Mouse (Mus musculus): ENCODE data around the gene Galnt3. TPM values are rescaled to one million over a fixed set of nuclear protein-coding genes. Genes with fewer than 3 reads are reported as not detected.

Gene Galnt3
- polyA plus RNA-seq, 1 experiment from 2014 or later = 3.9 TPM

- H3K9ac ChIP-seq (replicated peaks; ENCODE audit: low read length) = no peak overlapping the region
- no peak overlapping the region for H3K4me2 ChIP-seq (ENCODE audit: low read depth, low read length)
- DNase-seq (ENCODE audit: low spot score) (no peak), ATAC-seq (replicated peaks; ENCODE audit: insufficient number of reproducible peaks, low FRiP score, low TSS enrichment, low read depth) (no peak)
- no peaks in the 10 kb centered on the region for H3K36me3 ChIP-seq (replicated peaks; ENCODE audit: control insufficient read depth, insufficient read depth, low read depth, low read length)
- no peak overlapping the region for H3K27ac ChIP-seq (replicated peaks; ENCODE audit: low read depth, low read length)
- no peaks in the 10 kb centered on the region for H3K4me1 ChIP-seq (ENCODE audit: control insufficient read depth, insufficient read depth, low read length)
- 80% methylated on average over 10 of the region's 10 CpGs for WGBS
- H3K27me3 ChIP-seq (ENCODE audit: control insufficient read depth, insufficient read depth, low read length) = no peaks in the 10 kb centered on the region
- H3K4me3 ChIP-seq (ENCODE audit: low read depth, low read length) = no peak overlapping the region
- H3K9me3 ChIP-seq (replicated peaks; ENCODE audit: control insufficient read depth, low read length) = no peaks in the 10 kb centered on the region
Observed at GRCm38 (mm10) chr2:66148654-66149230, 23.9 kb upstream of the Galnt3 start.

GRCm38 (mm10) chr2:66146473-66146872 lies 21.7 kb upstream of the Galnt3 start:
- Histone ChIP-seq H3K9me3 (replicated peaks; ENCODE audit: control insufficient read depth, low read length) (no peaks in the 10 kb centered on the region), H3K4me2 (ENCODE audit: low read depth, low read length) (no peak overlapping the region), H3K4me1 (ENCODE audit: control insufficient read depth, insufficient read depth, low read length) (no peaks in the 10 kb centered on the region), H3K9ac (replicated peaks; ENCODE audit: low read length) (no peak overlapping the region), H3K27ac (replicated peaks; ENCODE audit: low read depth, low read length) (no peak overlapping the region), H3K36me3 (replicated peaks; ENCODE audit: control insufficient read depth, insufficient read depth, low read depth, low read length) (no peaks in the 10 kb centered on the region), H3K27me3 (ENCODE audit: control insufficient read depth, insufficient read depth, low read length) (no peaks in the 10 kb centered on the region), H3K4me3 (ENCODE audit: low read depth, low read length) (no peak overlapping the region)
- ATAC-seq (replicated peaks; ENCODE audit: insufficient number of reproducible peaks, low FRiP score, low TSS enrichment, low read depth) = no peak
- DNase-seq (ENCODE audit: low spot score) = no peak
- WGBS = 31% methylated on average over 4 of the region's 4 CpGs

DNA sequence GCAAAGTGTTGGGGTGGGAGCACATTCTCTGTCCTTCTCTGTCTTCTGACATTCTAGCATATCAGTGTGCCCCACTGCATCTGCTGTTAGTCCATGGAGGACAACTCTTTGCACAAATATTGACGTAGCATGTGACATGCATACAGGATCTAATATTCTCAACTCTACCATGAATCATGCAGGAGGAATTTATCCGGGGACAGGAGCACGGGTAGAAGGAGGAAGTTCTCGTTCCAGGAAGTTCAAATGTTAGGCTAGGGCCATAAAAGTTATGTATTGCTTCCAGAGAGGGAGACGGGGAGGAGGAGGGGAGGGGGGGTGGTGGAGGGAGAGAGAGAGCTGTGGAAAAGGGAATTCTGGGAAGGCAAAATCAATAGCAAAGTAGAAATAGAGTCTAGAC lies 20.0 kb upstream of the Galnt3 start:
- H3K36me3 ChIP-seq (replicated peaks; ENCODE audit: control insufficient read depth, insufficient read depth, low read depth, low read length) = no peaks in the 10 kb centered on the region
- H3K4me3 ChIP-seq (ENCODE audit: low read depth, low read length) = no peak overlapping the region
- ATAC-seq (replicated peaks; ENCODE audit: insufficient number of reproducible peaks, low FRiP score, low TSS enrichment, low read depth) (no peak), DNase-seq (ENCODE audit: low spot score) (no peak)
- H3K9me3 ChIP-seq (replicated peaks; ENCODE audit: control insufficient read depth, low read length) = no peaks in the 10 kb centered on the region
- no peak overlapping the region for H3K9ac ChIP-seq (replicated peaks; ENCODE audit: low read length)
- no peak overlapping the region for H3K4me2 ChIP-seq (ENCODE audit: low read depth, low read length)
- 53% methylated on average over 5 of the region's 5 CpGs for WGBS
- no peak overlapping the region for H3K27ac ChIP-seq (replicated peaks; ENCODE audit: low read depth, low read length)
- no peaks in the 10 kb centered on the region for H3K4me1 ChIP-seq (ENCODE audit: control insufficient read depth, insufficient read depth, low read length)
- no peaks in the 10 kb centered on the region for H3K27me3 ChIP-seq (ENCODE audit: control insufficient read depth, insufficient read depth, low read length)

DNA sequence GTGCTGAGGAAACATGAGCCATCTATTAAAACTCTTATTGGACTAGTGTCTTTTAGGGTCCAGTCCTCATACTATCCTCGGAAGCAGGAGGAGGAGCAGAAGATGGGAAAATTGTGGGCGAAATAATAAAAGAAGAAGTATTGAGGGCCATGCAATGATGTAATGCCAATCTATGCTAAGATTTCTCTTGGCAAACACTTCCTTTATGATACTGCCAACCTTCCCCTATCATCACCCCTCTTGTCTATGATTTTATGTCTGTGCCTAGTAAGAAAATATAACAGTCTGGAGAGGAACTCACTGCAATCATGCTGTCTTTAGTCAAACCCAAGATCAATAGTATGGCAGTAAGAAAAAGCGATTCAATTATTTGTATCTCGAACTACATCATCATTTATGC lies 18.5 kb upstream of the Galnt3 start:
- no peaks in the 10 kb centered on the region for H3K27me3 ChIP-seq (ENCODE audit: control insufficient read depth, insufficient read depth, low read length)
- H3K36me3 ChIP-seq (replicated peaks; ENCODE audit: control insufficient read depth, insufficient read depth, low read depth, low read length) = no peaks in the 10 kb centered on the region
- no peak overlapping the region for H3K4me2 ChIP-seq (ENCODE audit: low read depth, low read length)
- 89% methylated on average over 4 of the region's 4 CpGs for WGBS
- no peaks in the 10 kb centered on the region for H3K9me3 ChIP-seq (replicated peaks; ENCODE audit: control insufficient read depth, low read length)
- H3K27ac ChIP-seq (replicated peaks; ENCODE audit: low read depth, low read length) = no peak overlapping the region
- H3K9ac ChIP-seq (replicated peaks; ENCODE audit: low read length) = no peak overlapping the region
- ATAC-seq (replicated peaks; ENCODE audit: insufficient number of reproducible peaks, low FRiP score, low TSS enrichment, low read depth) = no peak
- no peaks in the 10 kb centered on the region for H3K4me1 ChIP-seq (ENCODE audit: control insufficient read depth, insufficient read depth, low read length)
- no peak for DNase-seq (ENCODE audit: low spot score)
- no peak overlapping the region for H3K4me3 ChIP-seq (ENCODE audit: low read depth, low read length)

DNA sequence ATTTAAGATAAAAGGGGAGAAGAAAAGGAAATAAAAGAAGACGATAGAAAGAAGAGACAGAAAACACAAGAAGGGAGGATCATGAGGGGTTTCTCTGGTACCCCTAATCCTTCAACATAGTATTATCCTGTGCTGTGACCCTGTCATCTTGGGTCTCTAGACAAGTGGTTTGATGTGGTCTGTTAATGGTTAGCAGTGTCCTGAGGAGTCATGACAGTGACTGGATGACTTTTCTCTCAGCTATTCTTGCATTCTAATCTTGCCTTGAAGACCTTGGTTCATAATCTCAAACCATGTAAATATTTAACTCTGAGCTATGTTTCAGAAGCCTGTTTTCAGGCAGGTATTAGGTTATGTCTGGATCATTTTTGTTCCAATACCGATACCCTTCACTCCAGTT lies 17.9 kb upstream of the Galnt3 start:
- no peak for DNase-seq (ENCODE audit: low spot score)
- H3K27ac ChIP-seq (replicated peaks; ENCODE audit: low read depth, low read length) = no peak overlapping the region
- no peak overlapping the region for H3K9ac ChIP-seq (replicated peaks; ENCODE audit: low read length)
- H3K9me3 ChIP-seq (replicated peaks; ENCODE audit: control insufficient read depth, low read length) = no peaks in the 10 kb centered on the region
- no peak for ATAC-seq (replicated peaks; ENCODE audit: insufficient number of reproducible peaks, low FRiP score, low TSS enrichment, low read depth)
- no peak overlapping the region for H3K4me3 ChIP-seq (ENCODE audit: low read depth, low read length)
- WGBS = 86% methylated on average over 2 of the region's 2 CpGs
- no peaks in the 10 kb centered on the region for H3K27me3 ChIP-seq (ENCODE audit: control insufficient read depth, insufficient read depth, low read length)
- H3K36me3 ChIP-seq (replicated peaks; ENCODE audit: control insufficient read depth, insufficient read depth, low read depth, low read length) = no peaks in the 10 kb centered on the region
- no peak overlapping the region for H3K4me2 ChIP-seq (ENCODE audit: low read depth, low read length)
- no peaks in the 10 kb centered on the region for H3K4me1 ChIP-seq (ENCODE audit: control insufficient read depth, insufficient read depth, low read length)

DNA sequence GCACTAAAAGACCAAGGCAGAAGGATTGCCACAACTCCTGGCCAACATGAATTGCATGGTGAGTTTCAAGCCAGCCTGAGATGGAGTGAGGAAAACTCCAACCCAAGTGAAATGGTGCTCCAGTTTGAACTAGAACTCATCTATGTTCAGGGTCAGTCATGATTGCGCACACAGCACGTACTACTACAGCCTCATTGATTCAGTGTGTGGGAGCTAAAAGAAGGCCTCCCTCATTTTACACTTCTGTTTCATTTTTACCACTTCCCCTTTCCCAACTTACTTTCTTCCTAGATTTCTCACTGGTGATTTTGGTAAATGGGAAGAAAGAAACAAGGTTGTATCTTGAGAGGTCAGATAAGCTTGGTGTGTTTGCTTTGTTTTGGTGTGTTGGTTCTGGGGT lies 17.5 kb upstream of the Galnt3 start:
- H3K4me2 ChIP-seq (ENCODE audit: low read depth, low read length) = no peak overlapping the region
- ATAC-seq (replicated peaks; ENCODE audit: insufficient number of reproducible peaks, low FRiP score, low TSS enrichment, low read depth) = no peak
- no peaks in the 10 kb centered on the region for H3K27me3 ChIP-seq (ENCODE audit: control insufficient read depth, insufficient read depth, low read length)
- H3K9me3 ChIP-seq (replicated peaks; ENCODE audit: control insufficient read depth, low read length) = no peaks in the 10 kb centered on the region
- no peak overlapping the region for H3K27ac ChIP-seq (replicated peaks; ENCODE audit: low read depth, low read length)
- no peak for DNase-seq (ENCODE audit: low spot score)
- no peak overlapping the region for H3K4me3 ChIP-seq (ENCODE audit: low read depth, low read length)
- no peak overlapping the region for H3K9ac ChIP-seq (replicated peaks; ENCODE audit: low read length)
- WGBS = 86% methylated on average over 2 of the region's 2 CpGs
- no peaks in the 10 kb centered on the region for H3K36me3 ChIP-seq (replicated peaks; ENCODE audit: control insufficient read depth, insufficient read depth, low read depth, low read length)
- no peaks in the 10 kb centered on the region for H3K4me1 ChIP-seq (ENCODE audit: control insufficient read depth, insufficient read depth, low read length)

GRCm38 (mm10) chr2:66140246-66140645 lies 15.5 kb upstream of the Galnt3 start:
- Histone ChIP-seq H3K9me3 (replicated peaks; ENCODE audit: control insufficient read depth, low read length) (no peaks in the 10 kb centered on the region), H3K4me2 (ENCODE audit: low read depth, low read length) (no peak overlapping the region), H3K27ac (replicated peaks; ENCODE audit: low read depth, low read length) (no peak overlapping the region), H3K4me3 (ENCODE audit: low read depth, low read length) (no peak overlapping the region), H3K9ac (replicated peaks; ENCODE audit: low read length) (no peak overlapping the region), H3K36me3 (replicated peaks; ENCODE audit: control insufficient read depth, insufficient read depth, low read depth, low read length) (no peaks in the 10 kb centered on the region), H3K4me1 (ENCODE audit: control insufficient read depth, insufficient read depth, low read length) (no peaks in the 10 kb centered on the region), H3K27me3 (ENCODE audit: control insufficient read depth, insufficient read depth, low read length) (no peaks in the 10 kb centered on the region)
- DNase-seq (ENCODE audit: low spot score) (peak; percentile 73), ATAC-seq (replicated peaks; ENCODE audit: insufficient number of reproducible peaks, low FRiP score, low TSS enrichment, low read depth) (no peak)
- WGBS = 44% methylated on average over 4 of the region's 4 CpGs

DNA sequence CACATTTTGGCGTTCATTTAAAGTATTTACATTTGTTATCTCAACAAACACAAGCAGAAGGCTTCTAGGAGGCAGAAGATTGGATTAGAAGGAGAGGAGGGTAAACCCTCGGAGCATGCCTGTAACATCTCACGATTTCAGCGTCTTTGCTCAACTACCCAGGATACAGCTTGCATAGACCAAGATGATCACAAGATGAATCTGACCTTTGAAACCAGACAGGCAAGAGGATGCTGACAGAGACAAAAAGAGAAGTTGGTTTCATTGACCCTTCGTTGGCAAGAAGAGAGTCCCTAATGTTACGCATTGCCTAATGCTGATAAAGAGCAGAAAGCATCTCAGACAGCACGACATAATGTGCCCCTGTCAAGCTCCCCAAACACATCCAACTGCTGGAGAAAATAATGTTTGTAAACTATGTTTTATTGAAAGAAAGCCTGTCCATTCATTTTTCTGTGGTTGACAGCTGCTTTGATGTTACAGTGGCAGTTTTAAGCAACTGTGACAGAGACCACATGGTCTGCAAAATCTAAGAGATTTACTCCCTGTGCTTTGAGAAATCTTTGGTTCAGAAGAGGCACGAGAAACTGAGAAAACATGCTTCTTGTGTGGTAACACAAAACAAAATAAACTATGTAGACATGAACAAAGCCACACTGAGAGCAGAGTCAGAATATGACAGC lies 7.2 kb upstream of the Galnt3 start:
- Histone ChIP-seq H3K27me3 (ENCODE audit: control insufficient read depth, insufficient read depth, low read length) (no peaks in the 10 kb centered on the region), H3K9me3 (replicated peaks; ENCODE audit: control insufficient read depth, low read length) (no peaks in the 10 kb centered on the region), H3K36me3 (replicated peaks; ENCODE audit: control insufficient read depth, insufficient read depth, low read depth, low read length) (no peaks in the 10 kb centered on the region), H3K4me1 (ENCODE audit: control insufficient read depth, insufficient read depth, low read length) (no peaks in the 10 kb centered on the region), H3K4me3 (ENCODE audit: low read depth, low read length) (no peak overlapping the region), H3K4me2 (ENCODE audit: low read depth, low read length) (no peak overlapping the region), H3K27ac (replicated peaks; ENCODE audit: low read depth, low read length) (no peak overlapping the region), H3K9ac (replicated peaks; ENCODE audit: low read length) (no peak overlapping the region)
- ATAC-seq (replicated peaks; ENCODE audit: insufficient number of reproducible peaks, low FRiP score, low TSS enrichment, low read depth) (no peak), DNase-seq (ENCODE audit: low spot score) (no peak)
- WGBS = 68% methylated on average over 8 of the region's 8 CpGs

Measured in embryonic facial prominence, embryonic 11.5 days (tissue).